ENCODE assay signal across 31 mouse cellular contexts in genomic region chr7:46125340-46125739, GRCm38 (mm10). TPM values are rescaled to one million over a fixed set of nuclear protein-coding genes. Genes with fewer than 3 reads are reported as not detected.
DNase-seq lines count a peak whose midpoint lies in the region; ATAC-seq and TF ChIP-seq lines count a peak whose summit lies in the region.
"Had no signal": no experiment of that assay in that cellular context is flagged by ENCODE, and none has a peak within 500 bp of the region (broad histone marks: within the 10 kb centered on the region; RNA-seq: fewer than 3 reads in every experiment).

No protein-coding gene starts in this region.

- WGBS in heart, embryonic 10.5 days, result 54% methylated on average over 11 of the region's 11 CpGs
- WGBS in heart, embryonic 15.5 days, result 45% methylated on average over 11 of the region's 11 CpGs
- WGBS in heart, postnatal 0 days, result 30% methylated on average over 11 of the region's 11 CpGs

- H3K4me2 ChIP-seq in heart, embryonic 15.5 days, result no peak overlapping the region
- no peak overlapping the region for H3K4me2 ChIP-seq in heart, postnatal 0 days (ENCODE audit: low read depth, low read length)
- H3K4me2 ChIP-seq: embryonic facial prominence, embryonic 13.5 days; forebrain, embryonic 12.5 days; forebrain, embryonic 15.5 days; hindbrain, embryonic 13.5 days; intestine, embryonic 15.5 days; kidney, embryonic 15.5 days had no signal

- H3K27ac ChIP-seq in heart, embryonic 10.5 days, result peak overlapping the region; percentile 16; the same call in 1 of the 2 replicates
- peak overlapping the region; percentile 49; the same call in 1 of the 2 replicates for H3K27ac ChIP-seq in heart, embryonic 15.5 days
- H3K27ac ChIP-seq in heart, postnatal 0 days (ENCODE audit: low read depth), result peak overlapping the region; percentile 55; the same call in 1 of the 2 replicates
- H3K27ac ChIP-seq: embryonic facial prominence, embryonic 10.5 days; embryonic facial prominence, embryonic 13.5 days; forebrain, embryonic 12.5 days; forebrain, embryonic 15.5 days; hindbrain, embryonic 10.5 days; hindbrain, embryonic 13.5 days; intestine, embryonic 15.5 days; kidney, embryonic 15.5 days had no signal

- H3K4me1 ChIP-seq in heart, embryonic 10.5 days, result peaks cover 44% of the 10 kb centered on the region
- peaks cover 17% of the 10 kb centered on the region for H3K4me1 ChIP-seq in heart, embryonic 15.5 days (replicated peaks)
- H3K4me1 ChIP-seq in heart, postnatal 0 days (ENCODE audit: control insufficient read depth, insufficient read depth), result peaks cover 13% of the 10 kb centered on the region
- H3K4me1 ChIP-seq: embryonic facial prominence, embryonic 13.5 days had no signal

- intact Hi-C loops in heart, postnatal 36 days (cut with DNase I), result no loop called here
- intact Hi-C loops in heart, postnatal 25 days (cut with DNase I), result no loop called here

- no peak for TF ChIP-seq EP300 in heart, postnatal 0 days (IDR thresholded peaks at IDR 0.05; ENCODE audit: low read depth)

- peak; percentile 82 for ATAC-seq in heart, embryonic 15.5 days (replicated peaks; ENCODE audit: insufficient number of reproducible peaks, insufficient read depth, low FRiP score, low read depth)
- ATAC-seq in heart, postnatal 0 days (ENCODE audit: insufficient read depth, low read depth), result peak; percentile 87
- no peak for ATAC-seq in monocyte, adult 5-6 weeks (replicated peaks; ENCODE audit: insufficient number of reproducible peaks, low FRiP score, low TSS enrichment, poor library complexity, severe bottlenecking)
- ATAC-seq: intestine, embryonic 15.5 days; Patski had no signal

- H3K36me3 ChIP-seq in heart, embryonic 10.5 days, result no peaks in the 10 kb centered on the region
- no peaks in the 10 kb centered on the region for H3K36me3 ChIP-seq in heart, embryonic 15.5 days
- peaks cover 15% of the 10 kb centered on the region for H3K36me3 ChIP-seq in heart, postnatal 0 days (replicated peaks; ENCODE audit: control insufficient read depth, insufficient read depth, low read length)
- H3K36me3 ChIP-seq: embryonic facial prominence, embryonic 10.5 days; embryonic facial prominence, embryonic 13.5 days; forebrain, embryonic 12.5 days; G1E; hindbrain, embryonic 10.5 days; intestine, embryonic 15.5 days; kidney, embryonic 15.5 days had no signal

- H3K9ac ChIP-seq in heart, embryonic 15.5 days, result no peak overlapping the region
- no peak overlapping the region for H3K9ac ChIP-seq in heart, postnatal 0 days (replicated peaks; ENCODE audit: low read depth, low read length)
- H3K9ac ChIP-seq: embryonic facial prominence, embryonic 13.5 days; forebrain, embryonic 12.5 days; forebrain, embryonic 15.5 days; hindbrain, embryonic 13.5 days; intestine, embryonic 15.5 days; kidney, embryonic 15.5 days had no signal

- peak; percentile 94 for DNase-seq in heart, adult 11 months
- no peak for DNase-seq in heart, postnatal 36 days
- no peak for DNase-seq in heart, embryonic 10.5 days (ENCODE audit: low spot score)
- no peak for DNase-seq in heart, postnatal 25 days (ENCODE audit: low spot score)
- DNase-seq in heart, postnatal 0 days (ENCODE audit: low spot score), result peak; percentile 79
- no peak for DNase-seq in kidney, postnatal 4 days
- DNase-seq: adrenal gland, postnatal 10 days; adrenal gland, postnatal 36 days; B cell, adult 2 months; cerebellum, adult 2 months; cerebellum, adult 9-11 months; cerebellum, postnatal 36 days; embryo, embryonic 11 days; gastrocnemius, postnatal 36 days; kidney, adult 11 months; kidney, adult 8-10 months had no signal

- H3K27me3 ChIP-seq in heart, embryonic 10.5 days (ENCODE audit: insufficient read depth, poor library complexity, severe bottlenecking), result peaks cover 15% of the 10 kb centered on the region
- H3K27me3 ChIP-seq in heart, embryonic 15.5 days, result peaks cover 6% of the 10 kb centered on the region; the same call in 1 of the 2 replicates
- no peaks in the 10 kb centered on the region for H3K27me3 ChIP-seq in heart, postnatal 0 days (ENCODE audit: control insufficient read depth, insufficient read depth, low read length)
- H3K27me3 ChIP-seq: embryonic facial prominence, embryonic 13.5 days; forebrain, embryonic 12.5 days; forebrain, embryonic 15.5 days; intestine, embryonic 15.5 days; Patski had no signal

- TF ChIP-seq CTCF in heart, postnatal 0 days (IDR thresholded peaks at IDR 0.05; ENCODE audit: low read depth), result no peak

- no peak overlapping the region for H3K4me3 ChIP-seq in heart, embryonic 10.5 days
- no peak overlapping the region for H3K4me3 ChIP-seq in heart, embryonic 15.5 days
- H3K4me3 ChIP-seq in heart, postnatal 0 days (ENCODE audit: low read depth, low read length), result no peak overlapping the region
- H3K4me3 ChIP-seq: embryonic facial prominence, embryonic 10.5 days; embryonic facial prominence, embryonic 13.5 days; erythroblast, embryonic 14.5 days; forebrain, embryonic 12.5 days; forebrain, embryonic 15.5 days; hindbrain, embryonic 10.5 days; hindbrain, embryonic 13.5 days; intestine, embryonic 15.5 days; kidney, embryonic 15.5 days had no signal

- no peaks in the 10 kb centered on the region for H3K9me3 ChIP-seq in heart, embryonic 10.5 days
- H3K9me3 ChIP-seq in heart, embryonic 15.5 days (replicated peaks), result no peaks in the 10 kb centered on the region
- 0 out of 2 replicates have a peak, but pooled peaks cover 4% of the 10 kb centered on the region for H3K9me3 ChIP-seq in heart, postnatal 0 days (replicated peaks; ENCODE audit: control insufficient read depth, low read length)
- H3K9me3 ChIP-seq: embryonic facial prominence, embryonic 10.5 days; embryonic facial prominence, embryonic 13.5 days; forebrain, embryonic 12.5 days; forebrain, embryonic 15.5 days; G1E; hindbrain, embryonic 13.5 days; intestine, embryonic 15.5 days had no signal

RNA-seq across cellular contexts. Expression of gene Kcnj11, which starts 24.8 kb away (rescaled TPM):
- total RNA-seq in heart, postnatal 36 days (2021), result 10 to 100 TPM; 98.3 to 99.6 TPM
- 3.2 and 7.2 TPM in 2 replicates for polyA plus RNA-seq in heart, embryonic 10.5 days (2016; fragmentation: Nextera tagmentation; extraction: Ambion mirVana)
- 10 to 100 TPM; 84.5 to 97.5 TPM for total RNA-seq in heart, postnatal 25 days (2021)
- polyA plus RNA-seq in heart, embryonic 15.5 days (2015; fragmentation: Nextera tagmentation; extraction: Ambion mirVana), result 8.5 and 8.8 TPM in 2 replicates
- 72.0 and 103 TPM in 2 replicates for total RNA-seq in heart, postnatal 0 days (2014; rRNA removed; ENCODE audit: low replicate concordance)
- polyA plus RNA-seq in heart, postnatal 0 days (2015; fragmentation: Nextera tagmentation; extraction: Ambion mirVana), result 14.4 and 14.6 TPM in 2 replicates
- total RNA-seq in monocyte, adult 5-6 weeks (2017), result not detected in 3 replicates
- total RNA-seq: CH12.LX; G1E; granulocyte monocyte progenitor cell, adult 5-6 weeks had no signal
- polyA plus RNA-seq: G1E had no signal

RNA-seq across cellular contexts. Expression of gene Abcc8, which starts 54.5 kb away (rescaled TPM):
- 10 to 100 TPM; 47.4 to 53.7 TPM for total RNA-seq in heart, postnatal 36 days (2021)
- 3.9 and 4.5 TPM in 2 replicates for polyA plus RNA-seq in heart, embryonic 10.5 days (2016; fragmentation: Nextera tagmentation; extraction: Ambion mirVana)
- total RNA-seq in heart, postnatal 25 days (2021), result 10 to 100 TPM; 52.4 to 54.4 TPM
- polyA plus RNA-seq in heart, embryonic 15.5 days (2015; fragmentation: Nextera tagmentation; extraction: Ambion mirVana), result 18.1 and 20.0 TPM in 2 replicates
- 46.7 and 54.9 TPM in 2 replicates for total RNA-seq in heart, postnatal 0 days (2014; rRNA removed; ENCODE audit: low replicate concordance)
- polyA plus RNA-seq in heart, postnatal 0 days (2015; fragmentation: Nextera tagmentation; extraction: Ambion mirVana), result 28.1 and 29.6 TPM in 2 replicates
- not detected in 3 replicates for total RNA-seq in monocyte, adult 5-6 weeks (2017)
- total RNA-seq: CH12.LX; granulocyte monocyte progenitor cell, adult 5-6 weeks had no signal
- polyA plus RNA-seq: erythroblast, embryonic 14.5 days; G1E; Patski had no signal

Comparison
In these comparisons a context has a peak if more than half of its experiments do, and no peak if none do; other contexts are left out.
1. DNase-seq: peak in heart, adult 11 months (single experiment) and heart, postnatal 0 days (single experiment); none in heart, postnatal 36 days (0 of 2), heart, embryonic 10.5 days (single experiment), heart, postnatal 25 days (single experiment) and kidney, postnatal 4 days (0 of 2).
2. RNA of gene Kcnj11, which starts 24.8 kb away (total RNA-seq): 72.0 to 103 TPM in heart, postnatal 0 days, 98.3 to 99.6 TPM in heart, postnatal 36 days and 84.5 to 97.5 TPM in heart, postnatal 25 days; not detected in monocyte, adult 5-6 weeks; every median in the first group is over 10 times any median in the second.
3. RNA of gene Abcc8, which starts 54.5 kb away (total RNA-seq): 52.4 to 54.4 TPM in heart, postnatal 25 days, 47.4 to 53.7 TPM in heart, postnatal 36 days and 46.7 to 54.9 TPM in heart, postnatal 0 days; not detected in monocyte, adult 5-6 weeks; every median in the first group is over 10 times any median in the second.
4. Peak in every context shown above with its lines, with median percentiles within 50 percentile points of each other: H3K27ac ChIP-seq.